Mouse (Mus musculus) midbrain, embryonic 13.5 days (tissue): ENCODE results near the gene Vmn1r199. TPM values are rescaled to one million over a fixed set of nuclear protein-coding genes. Genes with fewer than 3 reads are reported as not detected.
"Not testable (repeated sequence)": the region's sequence is repeated elsewhere in the genome, so short reads cannot be mapped to it uniquely, and the experiment has no call there.

Source experiments
- ATAC-seq: fragments of 200-750 bp; cut with Nextera tagmentation; 2 replicates; pipeline ENCODE4 v1.8.0; 2017; ENCODE audit warnings: mild to moderate bottlenecking, moderate TSS enrichment, moderate library complexity
- H3K27ac ChIP-seq: fragments of 300-500 bp; sonication (generic); 2 replicates; pipeline ENCODE4 v1.5.1; 2015; ENCODE audit warnings: inconsistent platforms, mild to moderate bottlenecking, moderate library complexity
- H3K27me3 ChIP-seq: fragments of 300-500 bp; sonication (generic); 2 replicates; pipeline ENCODE4 v1.6.1; 2015; ENCODE audit warnings: mild to moderate bottlenecking, inconsistent platforms
- H3K36me3 ChIP-seq: fragments of 300-500 bp; sonication (generic); 2 replicates; pipeline ENCODE4 v1.6.1; 2015; ENCODE audit warnings: mild to moderate bottlenecking, inconsistent platforms
- H3K4me1 ChIP-seq: fragments of 300-500 bp; sonication (generic); replicated peaks from 2 replicates; pipeline ENCODE4 v1.6.1; 2015; ENCODE audit warnings: inconsistent platforms
- H3K4me2 ChIP-seq: fragments of 300-500 bp; sonication (generic); replicated peaks from 2 replicates; pipeline ENCODE4 v1.6.1; 2015; ENCODE audit warnings: moderate library complexity, mild to moderate bottlenecking, inconsistent platforms
- H3K4me3 ChIP-seq: fragments of 300-500 bp; sonication (generic); replicated peaks from 2 replicates; pipeline ENCODE4 v1.5.1; 2015; ENCODE audit warnings: mild to moderate bottlenecking, inconsistent platforms
- H3K9ac ChIP-seq: fragments of 300-500 bp; sonication (generic); replicated peaks from 2 replicates; pipeline ENCODE4 v1.6.1; 2015; ENCODE audit warnings: mild to moderate bottlenecking, inconsistent platforms
- H3K9me3 ChIP-seq: fragments of 300-500 bp; sonication (generic); 2 replicates; pipeline ENCODE4 v1.6.1; 2016; ENCODE audit warnings: mild to moderate bottlenecking, inconsistent platforms
- WGBS: fragments of 180-500 bp; shearing (Covaris S2); methylation state at CpG from one replicate; pipeline ENCODE4 v1.1.7; 2015; 5-methylcytosine and 5-hydroxymethylcytosine counted together
- polyA plus RNA-seq: library from polyadenylated mRNA; unstranded; fragments of >200 nt; fragmentation: Nextera tagmentation; extraction: Ambion mirVana; gene quantifications from 2 replicates; pipeline ENCODE4 v1.2.1, GENCODE M21; 2015

Vmn1r199 gene
- not detected in 2 replicates for polyA plus RNA-seq

GRCm38 (mm10) chr13:22379518-22379917 lies at the start of gene Vmn1r199:
TSS of gene Vmn1r199 (plus strand) at chr13:22379818.
- no peak within 1 kb of the TSS for H3K4me2 ChIP-seq
- 84% methylated on average over 2 of the region's 2 CpGs for WGBS
- H3K9ac ChIP-seq = no peak within 1 kb of the TSS
- H3K27ac ChIP-seq = no peak within 1 kb of the TSS
- no peak within 1 kb of the TSS for H3K4me3 ChIP-seq
- no peaks in the 10 kb centered on the region for H3K27me3 ChIP-seq
- no peaks in the 10 kb centered on the region for H3K36me3 ChIP-seq
- no peak for ATAC-seq
- H3K4me1 ChIP-seq = no peaks in the 10 kb centered on the region
- no peaks in the 10 kb centered on the region for H3K9me3 ChIP-seq

- 84% methylated on average over 2 of the region's 2 CpGs for whole genome bisulfite sequencing
- Histone ChIP-seq H3K9ac (no peak overlapping the region), H3K27me3 (no peaks in the 10 kb centered on the region), H3K4me1 (no peaks in the 10 kb centered on the region), H3K9me3 (no peaks in the 10 kb centered on the region), H3K4me2 (no peak overlapping the region), H3K27ac (no peak overlapping the region), H3K4me3 (no peak overlapping the region), H3K36me3 (no peaks in the 10 kb centered on the region)
- ATAC-seq = no peak
These were observed 46.3 kb upstream of the Vmn1r199 start for GRCm38 (mm10) chr13:22333269-22333668.

GRCm38 (mm10) chr13:22335565-22335964 lies 44.1 kb upstream of the Vmn1r199 start:
- ATAC-seq = no peak
- WGBS = 95% methylated on average over 1 of the region's 1 CpGs
- Histone ChIP-seq H3K4me2 (no peak overlapping the region), H3K9ac (no peak overlapping the region), H3K4me1 (no peaks in the 10 kb centered on the region), H3K9me3 (no peaks in the 10 kb centered on the region), H3K27ac (no peak overlapping the region), H3K4me3 (no peak overlapping the region), H3K27me3 (no peaks in the 10 kb centered on the region), H3K36me3 (no peaks in the 10 kb centered on the region)

GRCm38 (mm10) chr13:22350064-22350463 lies 29.6 kb upstream of the Vmn1r199 start, which contains the start of gene Vmn1r198:
TSS of gene Vmn1r198 (plus strand) at chr13:22350364.
- H3K4me3 ChIP-seq = no peak within 1 kb of the TSS
- WGBS = 67% methylated on average over 1 of the region's 1 CpGs
- H3K9me3 ChIP-seq = no peaks in the 10 kb centered on the region
- ATAC-seq = no peak
- no peak within 1 kb of the TSS for H3K27ac ChIP-seq
- no peaks in the 10 kb centered on the region for H3K27me3 ChIP-seq
- H3K9ac ChIP-seq = no peak within 1 kb of the TSS
- H3K4me2 ChIP-seq = no peak within 1 kb of the TSS
- no peaks in the 10 kb centered on the region for H3K36me3 ChIP-seq
- no peaks in the 10 kb centered on the region for H3K4me1 ChIP-seq

GRCm38 (mm10) chr13:22350813-22351212 lies 28.8 kb upstream of the Vmn1r199 start:
- H3K27ac ChIP-seq = no peak overlapping the region
- H3K4me2 ChIP-seq = no peak overlapping the region
- no peaks in the 10 kb centered on the region for H3K36me3 ChIP-seq
- H3K9me3 ChIP-seq = no peaks in the 10 kb centered on the region
- H3K27me3 ChIP-seq = no peaks in the 10 kb centered on the region
- no peak overlapping the region for H3K4me3 ChIP-seq
- H3K4me1 ChIP-seq = no peaks in the 10 kb centered on the region
- 84% methylated on average over 1 of the region's 1 CpGs for WGBS
- H3K9ac ChIP-seq = no peak overlapping the region
- ATAC-seq = no peak

- not testable (repeated sequence) for H3K9me3 ChIP-seq, H3K9ac ChIP-seq, H3K4me2 ChIP-seq, H3K36me3 ChIP-seq, ATAC-seq, H3K4me1 ChIP-seq, H3K4me3 ChIP-seq, H3K27ac ChIP-seq, H3K27me3 ChIP-seq
- 66% methylated on average over 3 of the region's 3 CpGs for WGBS
These were observed 1.5 kb downstream of the Vmn1r199 start for GRCm38 (mm10) chr13:22381128-22381527.

GRCm38 (mm10) chr13:22383401-22383800 lies 3.8 kb downstream of the Vmn1r199 start:
- no peak overlapping the region for H3K4me2 ChIP-seq
- no peaks in the 10 kb centered on the region for H3K27me3 ChIP-seq
- no peaks in the 10 kb centered on the region for H3K4me1 ChIP-seq
- H3K9ac ChIP-seq = no peak overlapping the region
- 82% methylated on average over 3 of the region's 3 CpGs for WGBS
- no peak for ATAC-seq
- H3K4me3 ChIP-seq = no peak overlapping the region
- no peaks in the 10 kb centered on the region for H3K9me3 ChIP-seq
- no peak overlapping the region for H3K27ac ChIP-seq
- no peaks in the 10 kb centered on the region for H3K36me3 ChIP-seq

- H3K27ac ChIP-seq = no peak overlapping the region
- no peaks in the 10 kb centered on the region for H3K36me3 ChIP-seq
- ATAC-seq = no peak
- H3K27me3 ChIP-seq = no peaks in the 10 kb centered on the region
- H3K4me1 ChIP-seq = no peaks in the 10 kb centered on the region
- H3K4me3 ChIP-seq = no peak overlapping the region
- H3K9ac ChIP-seq = no peak overlapping the region
- 95% methylated on average over 1 of the region's 1 CpGs for WGBS
- no peak overlapping the region for H3K4me2 ChIP-seq
- H3K9me3 ChIP-seq = no peaks in the 10 kb centered on the region
These were observed 7.4 kb downstream of the Vmn1r199 start for GRCm38 (mm10) chr13:22387050-22387449.

GRCm38 (mm10) chr13:22390073-22390472 lies 10.5 kb downstream of the Vmn1r199 start, which contains the start of gene Vmn1r200:
TSS of gene Vmn1r200 (plus strand) at chr13:22390373.
- no peak for ATAC-seq
- Histone ChIP-seq H3K36me3 (no peaks in the 10 kb centered on the region), H3K4me2 (no peak within 1 kb of the TSS), H3K4me1 (no peaks in the 10 kb centered on the region), H3K27me3 (no peaks in the 10 kb centered on the region), H3K9me3 (no peaks in the 10 kb centered on the region), H3K9ac (no peak within 1 kb of the TSS), H3K27ac (no peak within 1 kb of the TSS), H3K4me3 (no peak within 1 kb of the TSS)
- WGBS = 10% methylated on average over 3 of the region's 3 CpGs

- H3K27ac ChIP-seq = no peak overlapping the region
- no peak for ATAC-seq
- no peak overlapping the region for H3K9ac ChIP-seq
- H3K27me3 ChIP-seq = no peaks in the 10 kb centered on the region
- no peak overlapping the region for H3K4me2 ChIP-seq
- WGBS = 94% methylated on average over 1 of the region's 1 CpGs
- no peak overlapping the region for H3K4me3 ChIP-seq
- H3K9me3 ChIP-seq = peaks cover 13% of the 10 kb centered on the region
- no peaks in the 10 kb centered on the region for H3K36me3 ChIP-seq
- no peaks in the 10 kb centered on the region for H3K4me1 ChIP-seq
These were observed 23.4 kb downstream of the Vmn1r199 start for GRCm38 (mm10) chr13:22402978-22403377.

Other genes with a start within 250 kb of the Vmn1r199 start
- not detected in 2 replicates for gene Vmn1r191, start 195.8 kb upstream of the Vmn1r199 start, polyA plus RNA-seq
- gene Vmn1r192, start 188.7 kb upstream of the Vmn1r199 start, polyA plus RNA-seq = not detected in 2 replicates
- not detected in 2 replicates for gene Vmn1r193, start 156.7 kb upstream of the Vmn1r199 start, polyA plus RNA-seq
- gene Vmn1r194, start 135.6 kb upstream of the Vmn1r199 start, polyA plus RNA-seq = not detected in 2 replicates
- gene Vmn1r195, start 109.3 kb upstream of the Vmn1r199 start, polyA plus RNA-seq = not detected in 2 replicates
- gene Vmn1r196, start 89.9 kb upstream of the Vmn1r199 start, polyA plus RNA-seq = not detected in 2 replicates
- not detected in 2 replicates for gene Vmn1r197, start 55.2 kb upstream of the Vmn1r199 start, polyA plus RNA-seq
- not detected in 2 replicates for gene Vmn1r198, start 29.5 kb upstream of the Vmn1r199 start, polyA plus RNA-seq
- gene Vmn1r200, start 10.6 kb downstream of the Vmn1r199 start, polyA plus RNA-seq = 0.05 TPM in 1 of 2 replicates, not detected in the other
- gene Vmn1r201, start 92.1 kb downstream of the Vmn1r199 start, polyA plus RNA-seq = not detected in 2 replicates
- gene Vmn1r202, start 125.6 kb downstream of the Vmn1r199 start, polyA plus RNA-seq = not detected in 2 replicates
- not detected in 2 replicates for gene Vmn1r203, start 138.3 kb downstream of the Vmn1r199 start, polyA plus RNA-seq
- not detected in 2 replicates for gene Vmn1r204, start 173.4 kb downstream of the Vmn1r199 start, polyA plus RNA-seq
- gene Vmn1r205, start 213.2 kb downstream of the Vmn1r199 start, polyA plus RNA-seq = not detected in 2 replicates
- not detected in 2 replicates for gene Vmn1r206, start 244.4 kb downstream of the Vmn1r199 start, polyA plus RNA-seq